In the genomic region with DNA sequence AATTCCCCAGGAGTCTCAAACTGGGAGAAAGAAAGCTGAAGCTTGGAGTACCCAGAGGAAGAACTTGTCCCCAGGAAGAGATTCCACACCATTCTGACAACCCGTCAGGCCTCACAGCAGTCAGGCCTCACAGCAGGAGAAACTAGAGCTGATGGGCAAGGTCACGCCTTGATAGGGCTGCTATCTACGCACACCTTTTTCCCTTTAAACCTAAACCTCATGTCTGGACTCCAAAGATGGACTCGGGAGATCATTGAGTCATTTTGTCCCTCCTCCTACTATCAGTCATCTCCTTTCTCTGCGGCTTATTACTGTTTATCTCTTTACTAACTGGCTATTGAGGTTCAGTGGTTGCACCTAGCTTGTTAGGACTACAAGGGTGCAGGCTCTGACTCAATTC, we compare ENCODE assay signal across 32 mouse cellular contexts.
"Had no signal": no experiment of that assay in that cellular context is flagged by ENCODE, and none has a peak within 500 bp of the region (broad histone marks: within the 10 kb centered on the region; RNA-seq: fewer than 3 reads in every experiment).

No protein-coding gene starts in this region.

- H3K4me1 ChIP-seq: liver, embryonic 12.5 days; liver, embryonic 13.5 days; liver, embryonic 15.5 days; lung, embryonic 15.5 days; megakaryocyte, embryonic 14.5 days; midbrain, embryonic 10.5 days; midbrain, embryonic 12.5 days; midbrain, embryonic 13.5 days; midbrain, embryonic 15.5 days; neural tube, embryonic 12.5 days had no signal

- ATAC-seq: liver, embryonic 12.5 days; liver, postnatal 0 days; lung, postnatal 0 days; midbrain, embryonic 13.5 days; midbrain, embryonic 15.5 days; midbrain, embryonic 16.5 days had no signal

- H3K9ac ChIP-seq: limb, embryonic 12.5 days; limb, embryonic 13.5 days; limb, embryonic 15.5 days; liver, embryonic 12.5 days; liver, embryonic 13.5 days; liver, embryonic 14.5 days; liver, embryonic 15.5 days; liver, postnatal 0 days; lung, embryonic 14.5 days; lung, embryonic 15.5 days; midbrain, embryonic 12.5 days; midbrain, embryonic 13.5 days; midbrain, embryonic 15.5 days; neural tube, embryonic 12.5 days had no signal

- H3K4me2 ChIP-seq: limb, embryonic 12.5 days; limb, embryonic 13.5 days; limb, embryonic 15.5 days; liver, embryonic 12.5 days; liver, embryonic 13.5 days; liver, embryonic 15.5 days; lung, embryonic 14.5 days; lung, embryonic 15.5 days; midbrain, embryonic 11.5 days; midbrain, embryonic 12.5 days; midbrain, embryonic 13.5 days; midbrain, embryonic 15.5 days; neural tube, embryonic 12.5 days had no signal

- H3K4me3 ChIP-seq: left cerebral cortex, adult 2 months; limb, embryonic 10.5 days; limb, embryonic 12.5 days; limb, embryonic 13.5 days; limb, embryonic 15.5 days; liver, embryonic 12.5 days; liver, embryonic 13.5 days; liver, embryonic 15.5 days; lung, embryonic 15.5 days; megakaryocyte, embryonic 14.5 days; midbrain, embryonic 10.5 days; midbrain, embryonic 12.5 days; midbrain, embryonic 13.5 days; midbrain, embryonic 15.5 days; myocyte; neural tube, embryonic 12.5 days had no signal

- H3K27ac ChIP-seq: left cerebral cortex, adult 2 months; limb, embryonic 10.5 days; limb, embryonic 12.5 days; limb, embryonic 13.5 days; limb, embryonic 15.5 days; liver, embryonic 12.5 days; liver, embryonic 13.5 days; liver, embryonic 14.5 days; liver, embryonic 15.5 days; lung, embryonic 15.5 days; macrophage; midbrain, embryonic 10.5 days; midbrain, embryonic 12.5 days; midbrain, embryonic 13.5 days; midbrain, embryonic 15.5 days; neural tube, embryonic 12.5 days had no signal

- H3K27me3 ChIP-seq: limb, embryonic 12.5 days; limb, embryonic 13.5 days; limb, embryonic 15.5 days; liver, embryonic 12.5 days; liver, embryonic 13.5 days; liver, embryonic 15.5 days; lung, embryonic 15.5 days; megakaryocyte, embryonic 14.5 days; midbrain, embryonic 12.5 days; midbrain, embryonic 13.5 days; midbrain, embryonic 15.5 days; neural tube, embryonic 12.5 days had no signal

- H3K9me3 ChIP-seq: limb, embryonic 10.5 days; limb, embryonic 12.5 days; limb, embryonic 13.5 days; limb, embryonic 15.5 days; liver, embryonic 12.5 days; liver, embryonic 13.5 days; liver, embryonic 15.5 days; lung, embryonic 15.5 days; megakaryocyte, embryonic 14.5 days; midbrain, embryonic 10.5 days; midbrain, embryonic 12.5 days; midbrain, embryonic 13.5 days; midbrain, embryonic 15.5 days; neural tube, embryonic 12.5 days had no signal

- DNase-seq: left cerebral cortex, postnatal 4 days; liver; liver, embryonic 13.5 days; liver, postnatal 0 days; lung, adult 18-20 months; lung, adult 2 months; lung, embryonic 14.5 days; lung, postnatal 10 days; lung, postnatal 14 days; lung, postnatal 36 days; lung, postnatal 4 days; midbrain, embryonic 14.5 days had no signal

- H3K36me3 ChIP-seq: limb, embryonic 10.5 days; limb, embryonic 12.5 days; limb, embryonic 13.5 days; limb, embryonic 15.5 days; liver, embryonic 12.5 days; liver, embryonic 13.5 days; liver, embryonic 15.5 days; lung, embryonic 15.5 days; midbrain, embryonic 10.5 days; midbrain, embryonic 12.5 days; midbrain, embryonic 13.5 days; midbrain, embryonic 15.5 days; neural tube, embryonic 12.5 days had no signal
